Mouse (Mus musculus) frontal cortex, postnatal 10 days (tissue): ENCODE data around the gene Hand2.

Experiments
- DNase-seq, 2 experiments: peaks; one replicate each; pipeline ENCODE4 v3.0.0; 2022; ENCODE audit warnings: low spot score in 2 of 2, mixed read lengths in 1 of 2

Hand2 gene

DNA sequence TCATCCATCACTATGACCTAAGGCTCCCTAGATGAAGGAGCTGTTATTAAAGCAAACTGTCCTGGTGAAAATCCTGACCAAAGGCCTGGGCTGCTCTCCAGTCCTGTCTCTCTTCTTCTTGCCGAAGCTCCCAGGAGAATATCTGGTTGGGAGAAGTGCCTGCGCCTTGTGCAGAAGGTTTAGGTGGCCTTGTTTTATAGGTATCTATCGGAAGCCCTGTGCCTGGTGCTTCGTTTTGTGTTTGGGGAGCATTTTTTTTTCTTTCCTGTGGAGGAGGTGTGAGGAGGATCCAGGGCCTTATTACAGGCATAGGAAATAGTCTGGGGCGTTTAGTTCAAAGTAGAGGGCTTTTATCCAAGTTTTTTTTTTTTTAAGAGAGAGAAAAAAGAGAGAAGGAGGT, 3.9 kb downstream of the Hand2 start:
- no peak for DNase-seq

DNA sequence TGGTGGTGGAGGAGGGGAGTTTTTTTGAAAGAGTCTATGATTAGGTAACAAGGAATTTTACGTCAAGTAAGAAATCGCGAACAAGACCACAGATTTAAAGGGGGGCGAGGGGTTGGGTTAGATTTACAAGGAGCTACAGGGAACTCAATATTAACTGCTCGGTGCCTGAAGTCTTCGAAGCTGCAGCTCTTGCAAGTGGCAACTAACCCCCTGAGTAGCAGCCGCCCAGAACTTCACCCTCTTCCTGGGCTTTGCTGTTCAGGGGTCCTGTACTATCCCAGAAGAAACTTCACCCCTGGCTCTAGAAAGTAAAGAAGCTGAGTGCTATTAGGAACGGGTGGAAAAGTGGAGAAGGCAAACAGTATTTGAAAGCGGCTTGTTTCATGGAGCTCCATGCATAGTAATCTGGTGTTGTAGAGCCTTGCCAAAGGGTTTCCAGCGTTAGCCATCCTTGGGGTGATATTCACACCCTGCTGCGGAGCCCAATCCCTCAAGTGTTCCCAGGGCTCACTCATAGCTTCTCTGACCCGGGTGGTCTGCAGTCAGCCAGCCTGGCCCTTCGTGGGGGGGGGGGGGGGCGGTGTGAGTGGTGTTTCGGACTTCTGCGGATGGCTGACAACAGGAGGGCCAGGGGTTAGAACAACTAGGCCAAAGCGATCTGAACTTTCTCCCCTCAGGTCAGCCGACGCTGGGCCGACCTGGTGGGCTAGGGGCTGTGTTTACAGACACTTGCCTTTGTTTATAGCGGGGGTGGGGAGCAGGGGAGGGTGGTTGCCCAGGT, 4.5 kb downstream of the Hand2 start:
- no peak for DNase-seq

DNA sequence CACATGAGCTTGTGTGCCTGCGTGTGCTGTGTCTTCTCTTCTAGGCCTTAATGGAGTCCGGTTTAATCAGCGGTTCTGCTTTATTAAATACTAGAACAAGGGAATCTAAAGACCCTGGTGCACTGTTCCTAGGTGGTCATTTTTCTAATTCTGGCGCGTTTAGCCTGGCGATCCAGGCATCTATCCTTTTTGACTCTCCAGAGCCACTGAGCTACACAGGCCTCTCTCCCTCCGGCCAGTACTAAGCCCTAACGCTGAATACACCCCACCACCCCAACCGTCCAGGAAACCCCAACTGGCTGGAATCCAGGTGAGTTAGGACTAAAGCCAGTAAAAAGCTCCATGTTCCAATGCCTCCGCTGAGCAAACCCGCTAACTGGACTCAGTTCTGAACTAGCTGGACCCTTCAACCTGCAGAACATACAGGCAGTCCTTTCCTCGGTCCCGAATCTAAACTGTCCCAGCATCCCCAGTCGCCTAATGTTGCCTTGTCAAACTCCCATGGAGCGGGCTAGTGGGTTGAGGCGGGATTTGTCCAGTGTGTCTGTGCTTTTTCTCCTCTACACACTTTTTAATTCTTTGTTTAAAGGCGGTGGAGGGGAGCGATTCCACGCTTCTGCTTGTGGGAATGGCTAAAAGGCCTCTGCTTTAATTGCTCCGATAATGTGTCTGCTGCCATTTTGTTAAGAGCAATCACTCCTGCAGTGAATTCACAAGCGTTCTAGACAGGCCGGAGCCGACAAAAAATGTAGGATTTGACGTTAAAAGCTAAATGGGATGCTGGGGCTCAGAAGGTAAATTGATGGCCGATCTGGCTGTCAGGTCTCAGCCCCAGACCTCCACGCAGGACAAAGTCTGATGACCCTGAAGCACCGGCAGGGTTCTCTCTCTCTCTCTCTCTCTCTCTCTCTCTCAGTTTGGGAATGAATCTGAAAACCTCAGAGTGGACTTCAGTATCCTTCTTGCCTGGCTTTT, 5.6 kb downstream of the Hand2 start:
- no peak for DNase-seq

DNA sequence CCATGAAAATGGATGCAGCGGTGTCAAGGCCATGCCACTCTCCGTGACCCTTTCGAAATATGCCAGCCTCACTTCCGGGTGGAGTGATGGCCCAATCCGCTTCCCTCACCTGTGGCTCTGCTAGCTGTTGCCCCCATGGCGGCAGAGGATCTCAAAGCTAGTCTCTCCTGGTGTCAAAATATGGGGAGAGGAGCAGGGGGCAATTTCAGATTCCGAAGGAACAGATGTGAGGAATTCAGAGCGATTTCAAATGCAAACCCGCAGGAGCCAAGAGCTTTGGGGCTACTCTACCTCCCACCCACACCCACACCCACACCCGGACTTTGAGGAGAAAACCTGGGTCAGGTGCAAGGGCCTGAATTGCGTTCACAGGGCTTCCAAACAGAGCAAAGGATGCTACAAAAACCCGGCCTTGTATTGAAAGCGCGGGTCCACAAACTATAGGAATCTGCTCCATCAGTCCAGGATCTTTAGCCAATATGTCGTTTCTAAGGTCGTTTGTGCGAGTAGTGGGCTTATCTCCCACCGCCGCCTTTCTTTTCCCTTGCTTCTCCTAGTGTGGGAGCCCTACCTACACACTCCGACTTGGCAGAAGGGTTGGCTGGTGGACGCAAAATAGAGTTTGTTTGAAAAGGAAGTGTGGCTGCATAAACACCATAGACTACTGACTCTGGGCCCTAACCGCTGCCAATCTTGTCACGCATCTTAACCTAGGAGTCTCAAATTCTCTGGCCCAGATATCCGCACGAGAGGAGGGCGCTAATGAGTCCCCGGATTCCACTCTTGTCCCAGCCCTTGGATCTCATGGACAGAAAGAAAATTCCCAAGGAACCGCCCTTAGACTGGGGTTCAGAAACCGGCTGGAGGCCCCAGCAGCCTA, 6.7 kb downstream of the Hand2 start:
- DNase-seq = no peak

DNA sequence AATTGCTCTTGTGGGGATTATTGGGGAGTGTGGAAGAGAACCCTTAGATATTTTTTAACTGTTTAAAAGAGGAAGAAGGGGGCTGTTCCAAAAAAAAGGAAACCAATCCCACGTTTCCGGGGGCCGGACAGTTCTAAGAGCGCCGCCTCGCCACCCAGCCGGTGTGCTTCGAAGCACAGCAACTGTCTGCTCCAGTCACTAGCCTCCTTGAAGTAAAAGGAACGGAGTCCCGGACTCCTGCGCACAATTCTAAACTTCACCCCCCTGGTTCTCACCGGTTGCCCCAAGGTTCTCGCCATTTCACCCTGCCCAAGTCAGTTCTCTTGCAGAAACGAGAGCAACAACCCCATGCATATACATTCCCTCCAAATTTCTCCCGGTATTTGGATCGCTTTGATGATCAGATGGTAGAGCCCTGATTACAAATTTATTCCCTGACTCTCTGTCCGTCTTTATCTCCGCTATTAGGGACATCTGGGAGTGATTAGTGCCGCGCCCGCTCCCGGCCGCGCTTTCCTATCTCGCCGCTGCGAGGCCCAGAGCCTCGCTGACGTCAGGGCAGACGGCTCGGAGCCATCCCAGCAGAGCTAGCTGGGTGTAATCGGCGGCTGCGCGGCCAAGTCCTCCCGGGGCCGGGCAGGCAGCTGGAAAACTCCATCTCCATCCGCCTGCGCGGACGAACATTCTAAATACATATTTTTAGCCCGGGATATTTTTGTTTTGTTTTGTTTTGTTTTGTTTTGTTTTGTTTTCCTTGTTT, 7.6 kb downstream of the Hand2 start:
- no peak for DNase-seq

DNA sequence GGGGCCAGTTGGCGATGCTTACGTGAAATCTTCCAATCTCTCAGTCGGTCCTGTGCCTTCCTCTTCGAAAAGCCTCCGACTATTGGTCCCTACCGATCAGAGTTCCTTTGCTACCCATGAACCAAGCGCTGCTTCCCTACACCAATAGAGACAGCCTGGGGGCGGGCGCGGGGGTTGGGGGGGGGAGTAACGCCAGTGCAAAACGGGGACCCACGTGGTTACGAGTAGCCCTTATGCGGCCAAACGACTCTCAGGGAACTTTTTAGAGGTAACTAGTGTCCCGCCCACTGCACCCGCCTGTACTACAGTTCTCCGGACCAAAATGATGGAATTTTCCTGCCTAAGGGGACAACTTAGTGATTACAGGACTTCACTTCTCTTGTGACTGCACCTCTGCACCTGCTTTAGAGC, 8.2 kb downstream of the Hand2 start:
- DNase-seq = no peak

DNA sequence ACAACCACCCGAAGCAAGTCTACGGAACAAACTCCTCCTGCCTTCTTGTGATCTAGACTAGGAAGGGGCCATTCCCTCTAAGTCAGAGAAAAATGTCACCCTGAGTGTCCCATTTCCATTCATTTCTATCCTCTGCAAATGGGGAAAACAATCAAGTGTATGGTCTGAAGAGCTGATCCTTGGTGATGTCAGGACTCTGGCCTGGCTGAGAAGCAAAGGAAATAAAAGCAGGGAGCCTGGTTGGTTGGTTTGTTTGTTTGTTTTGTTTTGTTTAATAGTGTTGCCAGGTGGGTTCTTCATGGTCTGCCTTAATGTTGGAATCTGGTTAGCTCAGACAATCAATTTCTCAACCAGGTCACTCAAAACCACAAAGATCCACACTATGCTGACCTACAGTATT, 9.3 kb downstream of the Hand2 start:
- no peak for DNase-seq

DNA sequence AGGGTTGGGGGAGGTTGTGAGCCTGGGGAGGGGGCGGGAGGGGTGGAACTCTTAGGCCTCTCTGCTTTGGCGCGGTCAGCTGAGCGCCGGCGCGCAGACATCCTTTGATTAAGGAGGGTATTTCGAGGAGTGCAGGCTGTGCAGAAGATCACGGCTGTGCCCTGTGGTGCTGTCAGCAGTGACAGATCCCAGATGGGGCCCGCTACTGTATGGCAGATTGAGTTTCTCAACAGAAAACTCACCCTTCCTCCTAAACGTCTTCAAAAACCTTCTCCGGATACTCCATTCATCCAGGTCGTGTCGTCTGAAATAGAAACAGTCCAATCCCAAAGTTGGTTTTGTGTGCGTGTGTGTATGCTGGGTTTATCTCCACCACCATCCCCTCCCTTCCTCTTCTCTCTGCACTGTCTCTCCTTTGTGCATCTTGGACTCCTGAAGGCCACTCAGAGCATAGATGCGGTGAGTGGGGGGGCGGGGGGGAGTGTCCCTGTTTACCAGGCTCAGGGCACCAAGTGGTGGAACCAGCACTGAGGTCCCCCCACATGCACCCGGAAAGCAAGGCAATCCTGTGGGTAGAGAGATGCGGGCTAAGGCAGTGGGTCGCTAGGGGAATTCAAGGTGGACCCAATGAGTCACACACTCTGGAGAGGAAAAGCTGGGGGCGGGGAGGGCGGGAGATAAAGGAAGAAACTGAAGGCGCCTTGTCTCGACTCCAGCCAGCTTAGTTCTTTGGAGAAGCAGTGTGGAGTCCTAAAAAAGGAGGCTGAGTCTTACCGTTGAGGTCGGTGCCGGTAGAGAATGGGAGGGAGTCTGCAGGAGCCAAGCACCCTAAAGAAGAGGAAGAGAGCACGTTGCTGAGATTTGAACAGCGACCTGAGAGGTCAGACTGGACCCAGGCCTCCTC, 11.2 kb downstream of the Hand2 start:
- no peak for DNase-seq

DNA sequence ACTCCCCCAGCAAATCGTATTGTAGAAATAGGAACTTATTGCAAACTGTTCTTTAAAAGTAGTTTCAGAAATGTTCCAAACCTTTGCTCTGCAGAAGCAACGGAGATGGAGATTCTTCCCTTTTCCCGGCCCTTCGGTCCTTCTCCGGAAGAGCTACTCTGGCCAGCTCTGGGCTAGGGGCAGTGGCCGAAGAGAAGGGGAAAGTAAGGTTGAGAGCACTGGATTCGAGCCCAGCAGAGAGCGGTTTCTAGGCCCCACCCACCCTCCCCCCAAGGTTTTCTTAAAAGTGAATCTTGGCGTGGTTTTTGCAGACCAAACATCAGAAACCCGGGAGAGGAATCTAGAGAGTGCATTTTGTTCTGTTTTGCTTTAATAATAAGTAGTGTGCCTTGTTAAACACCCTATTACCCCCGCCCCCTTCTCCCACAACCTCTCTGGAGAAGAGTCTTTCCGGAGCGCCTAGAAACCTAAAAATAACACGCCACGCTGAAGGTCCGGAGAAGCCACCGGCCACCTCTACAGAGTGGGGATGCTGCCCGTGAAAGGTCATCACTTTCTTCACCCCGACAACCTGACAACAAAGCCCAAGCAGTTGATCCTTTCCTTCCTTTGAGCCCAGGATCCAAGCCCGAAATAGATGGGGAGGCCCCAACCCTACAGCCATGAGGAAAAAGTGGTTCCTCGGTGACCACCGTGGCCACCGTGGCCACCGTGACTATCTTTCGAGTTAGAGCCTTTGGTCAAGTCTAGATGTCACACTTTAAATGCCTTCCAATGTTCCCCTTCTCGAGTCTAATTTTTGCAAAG, 12.1 kb downstream of the Hand2 start:
- DNase-seq = no peak

DNA sequence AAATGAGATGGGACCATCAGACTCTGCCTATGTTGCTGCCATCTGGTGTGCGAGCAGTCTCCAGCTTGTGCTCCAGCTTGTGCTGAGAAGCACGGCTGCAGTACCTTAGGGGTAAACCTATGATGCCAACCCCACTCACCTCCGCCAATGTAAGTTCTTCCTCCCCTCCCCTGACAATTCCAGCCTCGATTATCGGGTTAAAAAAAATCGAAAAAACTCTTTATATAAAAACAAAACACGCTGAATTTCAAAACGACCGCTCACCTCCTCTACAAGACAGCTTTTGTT, 12.6 kb downstream of the Hand2 start:
- DNase-seq = no peak

DNA sequence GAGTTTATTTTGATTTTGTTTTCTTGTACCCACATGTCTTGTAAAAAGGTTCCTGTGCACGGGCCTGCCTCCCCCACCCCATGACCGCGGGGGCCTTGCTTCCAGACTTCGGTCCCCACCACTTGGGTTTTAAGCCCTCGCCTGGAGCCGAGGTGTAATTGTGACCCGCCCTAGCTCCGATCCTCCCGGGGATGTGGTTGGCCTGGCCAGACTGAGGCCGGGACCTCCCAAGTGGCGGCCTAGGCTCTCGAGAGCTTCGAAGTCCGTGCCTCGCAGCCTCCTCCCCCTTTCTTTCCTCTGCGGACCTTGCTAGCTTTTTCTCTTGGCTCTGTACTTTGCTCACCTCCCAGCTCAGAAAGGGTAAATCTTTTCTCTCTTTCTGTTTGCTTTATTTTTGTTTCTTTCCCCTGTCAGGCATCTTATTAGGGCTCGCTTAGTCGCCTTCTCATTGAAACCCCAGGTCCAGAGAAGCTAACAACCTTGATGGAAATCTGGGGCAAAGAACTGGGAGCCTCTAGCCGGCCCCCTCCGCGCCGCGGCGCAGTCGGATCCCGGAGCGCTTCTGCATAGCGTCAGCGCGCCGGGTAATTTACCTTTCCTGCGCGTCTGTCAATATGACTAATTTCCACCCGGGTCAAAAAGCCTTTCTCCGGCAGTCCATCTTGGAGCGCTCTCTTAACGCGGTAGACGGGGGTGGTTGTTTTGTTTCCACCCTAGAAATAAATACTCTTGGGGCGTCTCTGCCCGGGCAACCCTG, 13.2 kb downstream of the Hand2 start:
- DNase-seq = no peak

DNA sequence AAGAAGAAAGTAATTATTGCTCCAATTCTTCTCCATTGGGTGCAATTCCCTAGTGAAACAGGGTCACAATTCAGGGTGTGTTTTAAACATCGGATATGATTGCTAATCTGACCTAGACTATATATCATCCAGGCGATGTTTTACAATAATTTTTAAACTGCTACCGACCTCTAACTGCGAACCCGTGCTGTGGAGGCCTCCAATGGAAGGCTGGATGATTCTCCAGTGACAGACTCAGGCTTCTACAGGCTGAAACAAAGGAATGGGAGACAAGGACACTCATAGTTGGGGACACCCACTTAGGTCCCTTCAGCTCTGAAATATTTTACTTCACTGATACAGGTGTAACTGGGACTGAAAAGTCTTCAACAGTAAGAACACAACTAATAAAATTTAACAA, 13.9 kb downstream of the Hand2 start:
- no peak for DNase-seq

DNA sequence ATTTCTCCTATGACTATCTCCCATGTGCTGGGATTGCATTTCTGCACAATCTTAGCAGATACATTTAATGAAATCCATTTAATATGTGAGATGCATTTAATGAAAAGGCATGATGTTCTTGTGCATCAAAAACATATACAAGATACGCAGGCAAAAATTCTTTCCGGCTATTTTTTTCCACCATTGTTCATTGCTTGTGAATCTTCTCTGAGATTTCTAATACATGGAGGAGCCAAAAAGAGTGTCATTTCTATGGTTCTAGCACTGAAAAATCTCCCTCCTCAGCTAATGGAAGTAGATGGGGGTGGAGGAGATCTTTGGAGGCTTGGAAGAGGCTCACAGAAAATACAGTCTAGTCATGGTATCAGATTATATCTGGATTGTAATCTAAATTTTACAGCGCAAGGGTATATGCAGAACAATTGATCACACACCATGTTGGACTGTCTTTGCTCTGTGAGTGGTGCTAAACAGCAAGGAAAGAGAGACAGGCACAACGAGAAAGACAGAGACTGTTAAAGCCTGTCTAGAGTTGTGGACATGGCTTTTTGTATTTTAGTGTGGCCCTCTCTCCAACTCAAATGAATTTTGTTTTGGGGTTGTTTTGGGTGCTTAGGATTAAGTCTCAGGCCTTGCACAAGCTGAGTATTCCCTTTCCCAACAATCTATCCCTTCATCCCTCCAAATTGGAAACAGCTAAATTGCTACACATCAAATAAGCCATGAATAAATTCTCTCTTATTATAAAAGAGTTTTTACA, 16.7 kb downstream of the Hand2 start:
- DNase-seq = no peak

DNA sequence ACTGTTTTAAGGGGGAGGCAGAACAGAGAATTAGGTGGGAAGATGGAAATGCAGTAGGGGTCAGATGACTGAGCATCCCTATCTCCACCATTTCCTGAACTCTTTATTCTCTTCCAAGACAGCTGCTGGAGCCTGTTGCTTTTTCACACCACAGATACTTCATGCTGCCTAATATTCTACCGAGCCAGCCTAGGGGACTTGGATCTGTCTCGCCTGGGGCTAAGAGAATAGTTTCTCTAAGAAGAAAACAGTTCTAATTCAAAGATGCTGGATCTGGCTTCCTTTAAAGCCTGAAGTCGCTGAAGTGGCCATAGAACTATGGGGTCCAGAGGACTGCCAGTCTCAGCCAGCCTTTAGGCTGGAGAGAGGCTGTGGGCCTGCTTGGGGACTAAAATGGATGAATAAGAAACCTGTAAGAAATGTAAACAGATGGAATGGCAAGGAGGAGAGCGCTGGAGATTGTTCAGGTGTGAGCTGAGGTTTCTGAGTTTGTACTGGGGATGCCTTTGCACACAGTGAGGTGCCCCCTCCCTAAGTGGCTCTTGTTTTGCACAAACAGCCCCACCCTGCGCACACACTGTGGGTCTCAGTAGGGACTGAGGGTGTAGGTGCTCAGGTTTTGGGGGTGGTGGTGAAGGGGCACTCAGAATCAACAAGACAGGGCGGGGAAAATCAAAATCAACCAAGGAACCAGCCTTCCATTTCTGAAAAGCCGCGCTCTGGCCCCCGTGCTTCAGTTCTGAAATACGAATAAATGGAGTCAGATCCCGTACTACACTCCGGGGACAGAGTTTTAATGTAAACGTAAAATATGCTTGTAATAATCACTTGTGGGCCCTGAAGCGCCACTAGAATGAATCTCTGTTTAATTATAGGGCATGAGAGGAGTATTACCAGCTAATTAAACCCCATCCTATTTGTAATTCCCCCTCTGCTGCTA, 19.2 kb downstream of the Hand2 start:
- no peak for DNase-seq

DNA sequence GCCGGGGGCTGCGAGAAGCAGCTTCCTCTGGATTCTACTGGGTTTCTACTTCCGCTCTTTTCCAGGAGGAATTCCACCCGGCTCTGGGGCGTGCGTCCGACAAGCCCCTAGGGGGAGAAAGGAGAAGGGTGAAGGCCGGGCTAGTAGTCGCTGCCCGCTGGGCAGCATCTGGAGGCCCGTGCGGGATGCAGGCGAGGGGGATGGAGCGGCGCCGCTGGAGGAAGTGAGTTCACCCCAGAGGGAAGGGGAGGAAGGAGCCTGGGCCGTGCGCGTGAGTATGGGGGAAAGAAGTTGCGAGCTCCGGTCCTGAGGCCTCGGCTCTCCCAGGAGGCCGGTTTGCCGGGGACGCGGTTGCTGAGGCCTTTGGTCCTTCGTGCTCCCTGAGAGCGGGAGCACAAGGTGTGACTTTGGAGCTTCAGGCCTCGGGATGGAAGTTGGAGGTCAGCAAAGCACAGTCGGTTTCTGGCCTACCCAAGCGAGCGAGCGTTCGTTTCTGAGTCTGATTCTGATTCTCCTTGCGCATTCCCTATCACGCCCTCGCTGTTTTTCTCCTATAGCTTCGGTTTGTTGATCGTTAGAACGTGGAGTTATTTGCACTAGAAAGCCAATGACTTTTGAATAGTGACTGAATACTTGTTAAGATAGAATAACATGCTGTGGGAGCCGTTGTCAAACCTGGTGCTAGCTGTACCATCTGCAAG, 20.2 kb downstream of the Hand2 start:
- no peak for DNase-seq

DNA sequence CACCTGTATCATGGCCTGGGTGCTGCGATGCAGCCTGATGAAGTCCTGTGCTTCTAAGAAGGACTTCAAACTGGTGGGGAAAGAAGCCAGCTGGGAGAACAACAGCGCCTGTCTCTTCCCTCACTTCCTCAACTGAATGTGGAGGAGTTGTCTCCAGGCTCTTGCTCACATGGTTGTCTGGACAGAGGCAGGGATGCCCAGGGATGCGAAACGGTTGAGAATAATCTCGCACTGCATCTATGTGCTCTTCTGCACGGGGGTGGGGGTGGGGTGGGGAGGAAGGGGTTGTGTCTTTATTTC, 20.7 kb downstream of the Hand2 start:
- no peak for DNase-seq
